Mouse (Mus musculus) olfactory bulb, adult 2 months (tissue): ENCODE measurements around the gene Abl2.

Experiments
- CTCF ChIP-seq: fragments of 200-500 bp; IDR thresholded peaks from 2 replicates; pipeline ENCODE4 v1.5.1; 2012; ENCODE audit warnings: low read depth, mild to moderate bottlenecking, low read length, moderate library complexity; ENCODE audit not compliant: insufficient read depth
- POLR2A ChIP-seq: fragments of 200-500 bp; IDR thresholded peaks from 2 replicates; pipeline ENCODE4 v1.6.1; 2012; ENCODE audit warnings: mild to moderate bottlenecking, low read depth, low read length, moderate library complexity; ENCODE audit not compliant: insufficient read depth

- no peak for TF ChIP-seq CTCF
- TF ChIP-seq POLR2A = no peak
Observed at GRCm38 (mm10) chr1:156674195-156675000, 115.8 kb downstream of the Abl2 start, which contains the start of gene Tor3a.
